Mouse (Mus musculus): ENCODE measurements around the gene 1700001O22Rik.
A peak's percentile ranks its signal among the peaks of the same experiment; 100 is the strongest.

The 1700001O22Rik gene

GRCm38 (mm10) chr2:30779241-30779640, 24.2 kb downstream of the 1700001O22Rik start:
- DNase-seq (ENCODE audit: low read depth) = no peak

- no peak for DNase-seq (ENCODE audit: low read depth)
These were observed 25.2 kb downstream of the 1700001O22Rik start for GRCm38 (mm10) chr2:30778235-30778634.

- DNase-seq (ENCODE audit: low read depth) = no peak
These were observed 26.2 kb downstream of the 1700001O22Rik start for GRCm38 (mm10) chr2:30777266-30777665.

- DNase-seq (ENCODE audit: low read depth) = peak; percentile 53
These were observed 27.5 kb downstream of the 1700001O22Rik start for GRCm38 (mm10) chr2:30775955-30776354.

GRCm38 (mm10) chr2:30773313-30774005, 30.0 kb downstream of the 1700001O22Rik start:
- DNase-seq (ENCODE audit: low read depth) = no peak

GRCm38 (mm10) chr2:30772581-30773312, 30.7 kb downstream of the 1700001O22Rik start:
- DNase-seq (ENCODE audit: low read depth) = no peak

GRCm38 (mm10) chr2:30771806-30772460, 31.5 kb downstream of the 1700001O22Rik start:
- DNase-seq (ENCODE audit: low read depth) = no peak

GRCm38 (mm10) chr2:30771368-30771805, 32.1 kb downstream of the 1700001O22Rik start:
- DNase-seq (ENCODE audit: low read depth) = no peak

GRCm38 (mm10) chr2:30769187-30769586, 34.3 kb downstream of the 1700001O22Rik start:
- DNase-seq (ENCODE audit: low read depth) = peak; percentile 27

GRCm38 (mm10) chr2:30768529-30768928, 34.9 kb downstream of the 1700001O22Rik start:
- DNase-seq (ENCODE audit: low read depth) = no peak

- DNase-seq (ENCODE audit: low read depth) = no peak
These were observed 35.7 kb downstream of the 1700001O22Rik start for GRCm38 (mm10) chr2:30767626-30768240.

- DNase-seq (ENCODE audit: low read depth) = no peak
These were observed 37.0 kb downstream of the 1700001O22Rik start for GRCm38 (mm10) chr2:30766446-30766845.

GRCm38 (mm10) chr2:30760706-30761105, 42.8 kb downstream of the 1700001O22Rik start:
- no peak for DNase-seq (ENCODE audit: low read depth)

GRCm38 (mm10) chr2:30759858-30760547, 43.5 kb downstream of the 1700001O22Rik start:
- DNase-seq (ENCODE audit: low read depth) = no peak

- no peak for DNase-seq (ENCODE audit: low read depth)
These were observed 44.0 kb downstream of the 1700001O22Rik start for GRCm38 (mm10) chr2:30759442-30759841.

- DNase-seq (ENCODE audit: low read depth) = no peak
These were observed 44.4 kb downstream of the 1700001O22Rik start for GRCm38 (mm10) chr2:30759088-30759374.

GRCm38 (mm10) chr2:30758341-30759087, 44.9 kb downstream of the 1700001O22Rik start:
- no peak for DNase-seq (ENCODE audit: low read depth)

GRCm38 (mm10) chr2:30756962-30757715, 46.3 kb downstream of the 1700001O22Rik start:
- no peak for DNase-seq (ENCODE audit: low read depth)

GRCm38 (mm10) chr2:30755985-30756765, 47.3 kb downstream of the 1700001O22Rik start:
- DNase-seq (ENCODE audit: low read depth) = no peak

- no peak for DNase-seq (ENCODE audit: low read depth)
These were observed 48.6 kb downstream of the 1700001O22Rik start for GRCm38 (mm10) chr2:30754831-30755230.
